Comparison of ENCODE assay signal across 18 mouse cellular contexts in the genomic region with DNA sequence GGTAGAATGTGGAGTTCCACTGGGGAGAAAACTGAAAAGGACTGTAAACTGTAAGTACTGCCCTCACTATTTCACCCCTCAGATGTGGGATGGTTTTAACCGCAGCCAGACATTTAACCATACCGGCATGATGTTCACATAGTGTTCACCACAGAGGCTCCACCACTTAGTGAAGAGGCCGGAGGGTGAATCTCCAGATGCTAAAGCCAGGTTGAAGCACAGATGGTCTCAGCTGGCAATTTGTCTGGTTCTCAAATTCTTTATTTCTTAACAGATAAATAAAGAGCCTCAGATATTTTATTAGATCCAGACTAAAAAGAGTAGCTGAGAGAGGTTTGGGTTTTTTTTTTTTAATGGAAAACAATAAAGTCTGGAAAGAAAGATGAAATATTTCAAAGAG.
"Had no signal": no experiment of that assay in that cellular context is flagged by ENCODE, and none has a peak within 500 bp of the region (broad histone marks: within the 10 kb centered on the region; RNA-seq: fewer than 3 reads in every experiment).

No protein-coding gene starts in this region.

- H3K9me3 ChIP-seq: midbrain, embryonic 10.5 days; midbrain, embryonic 12.5 days; midbrain, embryonic 15.5 days; neural tube, embryonic 13.5 days; neural tube, embryonic 15.5 days had no signal

- H3K27ac ChIP-seq: midbrain, embryonic 10.5 days; midbrain, embryonic 12.5 days; midbrain, embryonic 15.5 days; neural tube, embryonic 13.5 days; neural tube, embryonic 15.5 days had no signal

- H3K9ac ChIP-seq: lung, embryonic 14.5 days; midbrain, embryonic 12.5 days; midbrain, embryonic 15.5 days; neural tube, embryonic 13.5 days; neural tube, embryonic 15.5 days had no signal

- H3K4me1 ChIP-seq: midbrain, embryonic 10.5 days; midbrain, embryonic 12.5 days; neural tube, embryonic 13.5 days; neural tube, embryonic 15.5 days had no signal

- H3K27me3 ChIP-seq: midbrain, embryonic 12.5 days; midbrain, embryonic 15.5 days; neural tube, embryonic 13.5 days; neural tube, embryonic 15.5 days had no signal

- H3K4me2 ChIP-seq: lung, embryonic 14.5 days; midbrain, embryonic 12.5 days; midbrain, embryonic 15.5 days; neural tube, embryonic 13.5 days; neural tube, embryonic 15.5 days had no signal

- DNase-seq: lung, adult 18-20 months; lung, embryonic 14.5 days; lung, postnatal 10 days; lung, postnatal 4 days; retina, postnatal 1 day; right cerebral cortex, adult 18-20 months; right cerebral cortex, postnatal 25 days; right cerebral cortex, postnatal 4 days; spleen, adult 18-20 months; thymus, adult 2 months; thymus, postnatal 25 days; thymus, postnatal 4 days had no signal

- ATAC-seq: midbrain, embryonic 15.5 days had no signal

- H3K36me3 ChIP-seq: midbrain, embryonic 10.5 days; midbrain, embryonic 12.5 days; midbrain, embryonic 15.5 days; neural tube, embryonic 13.5 days; neural tube, embryonic 15.5 days had no signal

- H3K4me3 ChIP-seq: midbrain, embryonic 10.5 days; midbrain, embryonic 12.5 days; midbrain, embryonic 15.5 days; myocyte; neural tube, embryonic 13.5 days; neural tube, embryonic 15.5 days had no signal
